Comparison of ENCODE assay signal across 9 mouse cellular contexts in the genomic region with DNA sequence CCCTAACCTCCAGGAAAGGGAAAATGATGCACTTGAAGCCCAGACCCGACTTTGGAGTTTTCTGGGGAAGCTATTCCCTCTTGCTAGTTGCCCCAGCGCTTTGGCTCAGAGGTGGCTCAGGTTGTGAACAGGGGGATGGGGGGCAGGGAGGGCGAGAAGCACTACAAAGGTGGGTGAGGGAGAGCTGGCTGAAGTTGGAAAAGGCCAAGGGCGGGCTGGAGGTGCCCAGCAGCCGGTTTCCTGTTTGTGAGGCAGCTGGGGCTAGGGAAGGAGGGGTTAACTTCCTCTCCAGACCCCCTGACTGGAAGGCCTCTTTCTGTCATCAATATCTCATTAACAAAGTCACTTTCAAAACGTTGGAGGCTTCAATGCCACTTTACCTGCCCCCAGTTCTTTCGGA. TPM values are rescaled to one million over a fixed set of nuclear protein-coding genes. Genes with fewer than 3 reads are reported as not detected.
DNase-seq lines count a peak whose midpoint lies in the region; ATAC-seq lines count a peak whose summit lies in the region.
"Had no signal": no experiment of that assay in that cellular context is flagged by ENCODE, and none has a peak within 500 bp of the region (broad histone marks: within the 10 kb centered on the region; RNA-seq: fewer than 3 reads in every experiment).

No protein-coding gene starts in this region.

- 24% methylated on average over 7 of the region's 7 CpGs for WGBS in liver, embryonic 11.5 days

- intact Hi-C loops in heart, postnatal 10 days (cut with DNase I): loop anchor here (1.0 to 5.0 kb wide), 7 partner anchors 50 to 268 kb away; no protein-coding TSS in a partner anchor

- no peak overlapping the region for H3K9ac ChIP-seq in liver, embryonic 11.5 days (ENCODE audit: low read depth, low read length)

- H3K9me3 ChIP-seq in liver, embryonic 11.5 days (ENCODE audit: control insufficient read depth, low read length): no peaks in the 10 kb centered on the region

- peaks cover 27% of the 10 kb centered on the region for H3K4me1 ChIP-seq in liver, embryonic 11.5 days (replicated peaks; ENCODE audit: control insufficient read depth, insufficient read depth, low read length)

- H3K36me3 ChIP-seq in liver, embryonic 11.5 days (ENCODE audit: control insufficient read depth, insufficient read depth, low read length): no peaks in the 10 kb centered on the region
- H3K36me3 ChIP-seq in splenic B cell, adult 2 months (ENCODE audit: control insufficient read depth, insufficient read depth, low read length, poor library complexity, severe bottlenecking): no peaks in the 10 kb centered on the region; the same call in 1 of the 2 replicates

- peak; percentile 61 for DNase-seq in adrenal gland, postnatal 10 days
- peak; percentile 43 for DNase-seq in embryo, embryonic 11 days
- DNase-seq in heart, postnatal 10 days: peak; percentile 30 to 42
- no peak for DNase-seq in liver, embryonic 11.5 days (ENCODE audit: low spot score)
- DNase-seq in splenic B cell, adult 2 months (ENCODE audit: low read depth, low spot score): peak; percentile 56
- no peak for DNase-seq in left cerebral cortex, adult 9 months (ENCODE audit: low spot score in 2 of 2)
- DNase-seq in layer of hippocampus, postnatal 14 days (ENCODE audit: low spot score in 2 of 2): no peak

- peaks cover 27% of the 10 kb centered on the region for H3K27me3 ChIP-seq in liver, embryonic 11.5 days (replicated peaks; ENCODE audit: control insufficient read depth, insufficient read depth, low read length)
- no peaks in the 10 kb centered on the region for H3K27me3 ChIP-seq in splenic B cell, adult 2 months (ENCODE audit: control insufficient read depth, insufficient read depth, low read length, poor library complexity, severe bottlenecking)

- H3K4me3 ChIP-seq in liver, embryonic 11.5 days (ENCODE audit: low read depth, low read length): peak overlapping the region; percentile 64

- H3K27ac ChIP-seq in liver, embryonic 11.5 days (ENCODE audit: low read depth, low read length): peak overlapping the region; percentile 45; the same call in 1 of the 2 replicates
- H3K27ac ChIP-seq: macrophage had no signal

- peak overlapping the region; percentile 81 for H3K4me2 ChIP-seq in liver, embryonic 11.5 days

- no peak for ATAC-seq in liver, embryonic 11.5 days (replicated peaks; ENCODE audit: low FRiP score)
- ATAC-seq in megakaryocyte-erythroid progenitor cell, adult 5-6 weeks (replicated peaks; ENCODE audit: low FRiP score, low TSS enrichment, poor library complexity, severe bottlenecking): no peak

RNA-seq across cellular contexts. Expression of gene Fam43a, which starts 2.4 kb away (rescaled TPM):
- total RNA-seq in adrenal gland, postnatal 10 days (2021): 10 to 100 TPM; 37.4 to 47.7 TPM
- total RNA-seq in heart, postnatal 10 days (2021): 10 to 100 TPM; 40.3 to 46.5 TPM
- 6.2 and 7.2 TPM in 2 replicates for polyA plus RNA-seq in liver, embryonic 11.5 days (2014; fragmentation: Nextera tagmentation; extraction: Ambion mirVana)
- total RNA-seq in megakaryocyte-erythroid progenitor cell, adult 5-6 weeks (2014; fragmentation: Nextera tagmentation): 0.82 and 2.4 TPM in 2 replicates
- total RNA-seq in megakaryocyte-erythroid progenitor cell, adult 5-6 weeks (2017): 0.75 and 2.4 TPM in 2 replicates
- 10 to 100 TPM; 15.1 to 16.9 TPM for total RNA-seq in layer of hippocampus, postnatal 14 days (2021)

RNA-seq across cellular contexts. Expression of gene Lsg1, which starts 14.6 kb away (rescaled TPM):
- 10 to 100 TPM; 34.4 to 35.2 TPM for total RNA-seq in adrenal gland, postnatal 10 days (2021)
- total RNA-seq in heart, postnatal 10 days (2021): 10 to 100 TPM; 26.3 to 27.0 TPM
- 81.0 and 82.2 TPM in 2 replicates for polyA plus RNA-seq in liver, embryonic 11.5 days (2014; fragmentation: Nextera tagmentation; extraction: Ambion mirVana)
- 55.9 and 70.8 TPM in 2 replicates for total RNA-seq in megakaryocyte-erythroid progenitor cell, adult 5-6 weeks (2014; fragmentation: Nextera tagmentation)
- 85.3 and 89.6 TPM in 2 replicates for total RNA-seq in megakaryocyte-erythroid progenitor cell, adult 5-6 weeks (2017)
- 10 to 100 TPM; 19.9 to 24.0 TPM for total RNA-seq in layer of hippocampus, postnatal 14 days (2021)

RNA-seq across cellular contexts. Expression of gene Tmem44, which starts 51.3 kb away (rescaled TPM):
- total RNA-seq in adrenal gland, postnatal 10 days (2021): 1 to 10 TPM; 6.4 to 9.7 TPM
- 10 to 100 TPM; 15.6 to 18.5 TPM for total RNA-seq in heart, postnatal 10 days (2021)
- polyA plus RNA-seq in liver, embryonic 11.5 days (2014; fragmentation: Nextera tagmentation; extraction: Ambion mirVana): 3.5 and 4.1 TPM in 2 replicates
- 0.25 TPM in 1 of 2 replicates, not detected in the other for total RNA-seq in megakaryocyte-erythroid progenitor cell, adult 5-6 weeks (2014; fragmentation: Nextera tagmentation)
- 0.14 and 0.30 TPM in 2 replicates for total RNA-seq in megakaryocyte-erythroid progenitor cell, adult 5-6 weeks (2017)
- 10 to 100 TPM; 44.5 to 46.6 TPM for total RNA-seq in layer of hippocampus, postnatal 14 days (2021)
- polyA plus RNA-seq: macrophage had no signal

Comparison
In these comparisons a context has a peak if more than half of its experiments do, and no peak if none do; other contexts are left out.
1. DNase-seq: peak in adrenal gland, postnatal 10 days (single experiment), embryo, embryonic 11 days (single experiment), heart, postnatal 10 days (2 of 2) and splenic B cell, adult 2 months (single experiment); none in liver, embryonic 11.5 days (single experiment), left cerebral cortex, adult 9 months (0 of 2) and layer of hippocampus, postnatal 14 days (0 of 2).
2. RNA of gene Fam43a, which starts 2.4 kb away (total RNA-seq): 37.4 to 47.7 TPM in adrenal gland, postnatal 10 days, 40.3 to 46.5 TPM in heart, postnatal 10 days and 15.1 to 16.9 TPM in layer of hippocampus, postnatal 14 days; 0.75 to 2.4 TPM in megakaryocyte-erythroid progenitor cell, adult 5-6 weeks; every median in the first group is over 4 times any median in the second.
3. RNA of gene Tmem44, which starts 51.3 kb away (total RNA-seq): 44.5 to 46.6 TPM in layer of hippocampus, postnatal 14 days, 15.6 to 18.5 TPM in heart, postnatal 10 days and 6.4 to 9.7 TPM in adrenal gland, postnatal 10 days; 0.14 to 0.30 TPM in megakaryocyte-erythroid progenitor cell, adult 5-6 weeks; every median in the first group is over 4 times any median in the second.